Mouse (Mus musculus) liver, embryonic 14.5 days (tissue): ENCODE data around the gene Zic5.

Experiments used
- CTCF ChIP-seq: IDR thresholded peaks from 2 replicates; pipeline ENCODE4 v1.5.1; 2016; ENCODE audit warnings: antibody characterized with exemption, low read depth, control low read depth
- EP300 ChIP-seq: IDR thresholded peaks from 2 replicates; pipeline ENCODE4 v1.6.1; 2016; ENCODE audit warnings: antibody characterized with exemption, low read depth

- no peak for TF ChIP-seq EP300
- TF ChIP-seq CTCF, result no peak
Observed at GRCm38 (mm10) chr14:122490441-122491328, 25.2 kb upstream of the Zic5 start, which contains the start of gene Gm10837.
